Mouse (Mus musculus) retina, postnatal 1 day (tissue): ENCODE data around the gene Kif26b.

ENCODE experiments used
- DNase-seq: peaks from one replicate; pipeline ENCODE4 v3.0.0-alpha.2; 2012

Gene Kif26b

GRCm38 (mm10) chr1:178730271-178730670 is 201.3 kb downstream of the Kif26b start:
- DNase-seq: no peak

- DNase-seq: no peak
Observed at GRCm38 (mm10) chr1:178733035-178733434, 204.1 kb downstream of the Kif26b start.

- no peak for DNase-seq
Observed at GRCm38 (mm10) chr1:178734576-178734975, 205.7 kb downstream of the Kif26b start.

GRCm38 (mm10) chr1:178736931-178737330 is 208.0 kb downstream of the Kif26b start:
- DNase-seq: no peak

GRCm38 (mm10) chr1:178743820-178744219 is 214.9 kb downstream of the Kif26b start:
- DNase-seq: no peak

- peak; percentile 17 for DNase-seq
Observed at GRCm38 (mm10) chr1:178744526-178744925, 215.6 kb downstream of the Kif26b start.

- peak; percentile 51 for DNase-seq
Observed at GRCm38 (mm10) chr1:178744961-178745360, 216.0 kb downstream of the Kif26b start.

- DNase-seq: no peak
Observed at GRCm38 (mm10) chr1:178745471-178745870, 216.5 kb downstream of the Kif26b start.

GRCm38 (mm10) chr1:178747279-178748221 is 218.6 kb downstream of the Kif26b start:
- DNase-seq: peak; percentile 40

GRCm38 (mm10) chr1:178748222-178748600 is 219.3 kb downstream of the Kif26b start:
- no peak for DNase-seq

GRCm38 (mm10) chr1:178748617-178749016 is 219.7 kb downstream of the Kif26b start:
- no peak for DNase-seq

- no peak for DNase-seq
Observed at GRCm38 (mm10) chr1:178749786-178750185, 220.9 kb downstream of the Kif26b start.

- no peak for DNase-seq
Observed at GRCm38 (mm10) chr1:178758441-178758840, 229.5 kb downstream of the Kif26b start.

GRCm38 (mm10) chr1:178762125-178762741 is 233.3 kb downstream of the Kif26b start:
- DNase-seq: no peak

GRCm38 (mm10) chr1:178764914-178765313 is 236.0 kb downstream of the Kif26b start:
- no peak for DNase-seq

- DNase-seq: no peak
Observed at GRCm38 (mm10) chr1:178765650-178766049, 236.7 kb downstream of the Kif26b start.

GRCm38 (mm10) chr1:178768976-178769375 is 240.1 kb downstream of the Kif26b start:
- no peak for DNase-seq

- DNase-seq: no peak
Observed at GRCm38 (mm10) chr1:178769988-178770387, 241.1 kb downstream of the Kif26b start.

GRCm38 (mm10) chr1:178770626-178771362 is 241.9 kb downstream of the Kif26b start:
- peak; percentile 23 for DNase-seq

GRCm38 (mm10) chr1:178779742-178780141 is 250.8 kb downstream of the Kif26b start:
- no peak for DNase-seq

- DNase-seq: no peak
Observed at GRCm38 (mm10) chr1:178784043-178784442, 255.1 kb downstream of the Kif26b start.

GRCm38 (mm10) chr1:178791266-178791665 is 262.3 kb downstream of the Kif26b start:
- no peak for DNase-seq

- no peak for DNase-seq
Observed at GRCm38 (mm10) chr1:178792726-178793125, 263.8 kb downstream of the Kif26b start.
